Mouse (Mus musculus): Measurements from ENCODE around the gene Gm8879. TPM values are rescaled to one million over a fixed set of nuclear protein-coding genes. Genes with fewer than 3 reads are reported as not detected.
"Not testable (repeated sequence)": the region's sequence is repeated elsewhere in the genome, so short reads cannot be mapped to it uniquely, and the experiment has no call there.

The Gm8879 gene
- total RNA-seq (2015; ENCODE audit: low replicate concordance) (not detected in 2 replicates), total RNA-seq (2017; ENCODE audit: low replicate concordance) (not detected in 2 replicates)

DNA sequence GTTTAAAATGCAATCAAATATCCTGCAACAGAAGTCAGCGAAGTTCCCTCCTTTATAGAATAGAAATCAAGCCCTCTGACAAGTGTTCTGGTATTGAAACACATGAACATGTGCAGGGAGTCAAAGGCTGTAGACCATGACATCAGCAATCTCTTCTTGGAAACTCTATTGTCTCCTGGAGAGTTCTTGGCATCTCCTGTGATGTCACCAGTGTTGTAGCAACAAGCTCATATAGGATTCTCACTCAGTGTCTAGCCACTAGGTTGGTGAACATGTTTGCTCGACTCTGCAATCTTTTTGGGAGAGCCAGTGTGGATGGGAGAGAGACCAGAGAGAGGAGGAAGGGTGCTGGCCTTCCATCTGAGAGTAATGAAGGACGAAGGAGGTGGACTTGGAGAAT lies at the start of gene Gm8879:
Gm8879 (plus strand) TSS at position 301 of the 400 bp plus-strand sequence.
- not testable (repeated sequence) for ATAC-seq (replicated peaks; ENCODE audit: low FRiP score, poor library complexity, severe bottlenecking)

- ATAC-seq (replicated peaks; ENCODE audit: low FRiP score, poor library complexity, severe bottlenecking), result not testable (repeated sequence)
These were observed 10.6 kb downstream of the Gm8879 start for GRCm38 (mm10) chr5:11138031-11138430.

Other genes starting within 250 kb of the Gm8879 start
- gene Gm8871, start 179.8 kb upstream of the Gm8879 start, total RNA-seq (2015; ENCODE audit: low replicate concordance), result not detected in 2 replicates
- gene Gm8871, start 179.8 kb upstream of the Gm8879 start, total RNA-seq (2017; ENCODE audit: low replicate concordance), result not detected in 2 replicates
- not detected in 2 replicates for gene Gm8857, start 179.8 kb upstream of the Gm8879 start, total RNA-seq (2015; ENCODE audit: low replicate concordance)
- gene Gm8857, start 179.8 kb upstream of the Gm8879 start, total RNA-seq (2017; ENCODE audit: low replicate concordance), result not detected in 2 replicates
- gene Gm5861, start 55.4 kb downstream of the Gm8879 start, total RNA-seq (2015; ENCODE audit: low replicate concordance), result not detected in 2 replicates
- gene Gm5861, start 55.4 kb downstream of the Gm8879 start, total RNA-seq (2017; ENCODE audit: low replicate concordance), result not detected in 2 replicates
- not detected in 2 replicates for gene Gm8890, start 128.4 kb downstream of the Gm8879 start, total RNA-seq (2015; ENCODE audit: low replicate concordance)
- not detected in 2 replicates for gene Gm8890, start 128.4 kb downstream of the Gm8879 start, total RNA-seq (2017; ENCODE audit: low replicate concordance)
- not detected in 2 replicates for gene Speer1, start 213.9 kb downstream of the Gm8879 start, total RNA-seq (2015; ENCODE audit: low replicate concordance)
- gene Speer1, start 213.9 kb downstream of the Gm8879 start, total RNA-seq (2017; ENCODE audit: low replicate concordance), result not detected in 2 replicates

All from erythroblast, adult 5-6 weeks (primary cell).